Mouse (Mus musculus) limb, embryonic 11.5 days (tissue): ENCODE measurements around the gene H1f0. TPM values are rescaled to one million over a fixed set of nuclear protein-coding genes. Genes with fewer than 3 reads are reported as not detected.

ENCODE experiments used
- ATAC-seq: fragments of 200-750 bp; cut with Nextera tagmentation; 2 replicates; pipeline ENCODE4 v1.8.0; 2017; ENCODE audit warnings: low read depth; ENCODE audit not compliant: insufficient number of reproducible peaks, low FRiP score, low TSS enrichment
- DNase-seq: peaks from one replicate; pipeline ENCODE4 v3.0.0-alpha.2; 2015; ENCODE audit warnings: low spot score
- H3K27ac ChIP-seq: fragments of 300-500 bp; sonication (generic); replicated peaks from 2 replicates; pipeline ENCODE4 v1.5.1; 2014; ENCODE audit warnings: low read depth, mild to moderate bottlenecking, low read length
- H3K27me3 ChIP-seq: fragments of 300-500 bp; sonication (generic); 2 replicates; pipeline ENCODE4 v1.6.1; 2014; ENCODE audit warnings: mild to moderate bottlenecking, low read length, mixed read lengths; ENCODE audit not compliant: control insufficient read depth, insufficient read depth
- H3K36me3 ChIP-seq: fragments of 300-500 bp; sonication (generic); 2 replicates; pipeline ENCODE4 v1.6.1; 2014; ENCODE audit warnings: mild to moderate bottlenecking, low read length, moderate library complexity, mixed read lengths; ENCODE audit not compliant: control insufficient read depth, insufficient read depth
- H3K4me1 ChIP-seq: fragments of 300-500 bp; sonication (generic); 2 replicates; pipeline ENCODE4 v1.6.1; 2014; ENCODE audit warnings: low read length, mixed read lengths; ENCODE audit not compliant: control insufficient read depth, insufficient read depth
- H3K4me2 ChIP-seq: fragments of 300-500 bp; sonication (generic); 2 replicates; pipeline ENCODE4 v1.6.1; 2014; ENCODE audit warnings: low read depth, mild to moderate bottlenecking, moderate library complexity; ENCODE audit not compliant: severe bottlenecking
- H3K4me3 ChIP-seq: fragments of 300-500 bp; sonication (generic); 2 replicates; pipeline ENCODE4 v1.5.1; 2014; ENCODE audit warnings: low read depth, low read length
- H3K9ac ChIP-seq: fragments of 300-500 bp; sonication (generic); 2 replicates; pipeline ENCODE4 v1.6.1; 2014; ENCODE audit warnings: mild to moderate bottlenecking, low read length
- H3K9me3 ChIP-seq: fragments of 300-500 bp; sonication (generic); 2 replicates; pipeline ENCODE4 v1.6.1; 2016; ENCODE audit warnings: low read length; ENCODE audit not compliant: control insufficient read depth
- WGBS: fragments of 180-500 bp; shearing (Covaris S2); extraction: QIAGEN DNeasy Blood & Tissue Kit; methylation state at CpG from one replicate; pipeline ENCODE4 v1.1.7; 2014; 5-methylcytosine and 5-hydroxymethylcytosine counted together
- polyA plus RNA-seq: library from polyadenylated mRNA; unstranded; fragments of >200 nt; fragmentation: Nextera tagmentation; extraction: Ambion mirVana; gene quantifications from 2 replicates; pipeline ENCODE4 v1.2.1, GENCODE M21; 2014

Gene H1f0
- polyA plus RNA-seq, 1 experiment from 2014 or later: 271 TPM

DNA sequence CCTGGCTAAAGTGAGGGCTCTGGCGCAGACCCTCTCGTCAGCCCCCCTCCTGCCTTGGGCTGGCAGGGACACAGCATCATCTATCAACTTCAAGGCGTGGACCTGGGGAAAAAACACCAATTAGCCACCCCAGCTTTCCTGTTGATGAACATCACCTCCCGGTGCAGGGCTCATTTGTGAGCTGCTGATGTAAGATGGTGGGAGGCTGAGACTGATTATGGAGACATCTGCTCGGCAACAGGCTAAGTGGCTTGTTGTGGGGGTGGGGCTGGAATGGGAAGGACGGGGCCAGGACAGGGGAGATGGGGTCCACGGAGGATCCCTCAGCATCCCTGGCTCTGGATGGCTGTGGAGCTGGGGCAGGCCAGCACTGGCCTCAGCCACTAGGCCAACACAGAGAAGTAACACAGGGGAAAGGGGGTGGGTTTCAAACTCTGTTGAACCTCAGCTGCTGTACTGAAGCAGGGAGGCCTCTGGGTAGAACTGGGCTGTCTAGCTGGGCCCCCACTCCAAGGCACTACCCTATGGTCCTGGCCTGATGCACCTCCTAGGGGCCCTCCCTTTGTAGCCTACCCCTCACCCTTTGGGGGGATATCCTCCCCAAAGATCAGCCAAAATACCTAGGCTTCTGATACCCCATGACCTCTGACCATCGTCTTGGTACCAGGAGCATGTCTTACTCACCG, 22.1 kb downstream of the H1f0 start:
- H3K4me2 ChIP-seq: no peak overlapping the region
- DNase-seq (no peak), ATAC-seq (no peak)
- H3K27ac ChIP-seq: no peak overlapping the region
- no peak overlapping the region for H3K9ac ChIP-seq
- WGBS: 42% methylated on average over 9 of the region's 9 CpGs
- no peak overlapping the region for H3K4me3 ChIP-seq
- H3K27me3 ChIP-seq: no peaks in the 10 kb centered on the region
- no peaks in the 10 kb centered on the region for H3K4me1 ChIP-seq
- H3K36me3 ChIP-seq: peaks cover 20% of the 10 kb centered on the region
- H3K9me3 ChIP-seq: no peaks in the 10 kb centered on the region

DNA sequence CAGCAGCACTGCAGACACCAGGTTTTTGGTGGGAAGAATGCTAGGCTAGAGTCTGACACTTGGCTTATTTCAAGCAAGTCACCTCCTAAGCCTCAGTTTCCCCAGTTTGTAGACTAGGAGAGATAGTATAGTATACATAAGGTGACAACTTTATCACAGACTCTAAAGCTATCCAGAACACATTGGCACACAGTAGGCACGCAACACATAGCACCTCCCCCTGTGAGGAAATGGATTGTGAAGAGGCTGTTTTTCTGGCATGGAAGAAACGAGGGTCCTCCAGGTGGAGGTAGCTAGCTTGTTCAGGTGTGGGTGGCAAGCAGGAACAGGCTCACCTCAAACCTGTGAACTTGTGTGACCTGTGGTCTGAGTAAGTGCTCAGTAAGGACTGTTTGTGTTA, 22.7 kb downstream of the H1f0 start:
- ATAC-seq (no peak), DNase-seq (no peak)
- H3K9me3 ChIP-seq: no peaks in the 10 kb centered on the region
- no peak overlapping the region for H3K27ac ChIP-seq
- H3K4me1 ChIP-seq: no peaks in the 10 kb centered on the region
- no peak overlapping the region for H3K4me2 ChIP-seq
- no peaks in the 10 kb centered on the region for H3K27me3 ChIP-seq
- WGBS: 71% methylated on average over 2 of the region's 2 CpGs
- H3K36me3 ChIP-seq: peaks cover 23% of the 10 kb centered on the region
- H3K9ac ChIP-seq: no peak overlapping the region
- H3K4me3 ChIP-seq: no peak overlapping the region

DNA sequence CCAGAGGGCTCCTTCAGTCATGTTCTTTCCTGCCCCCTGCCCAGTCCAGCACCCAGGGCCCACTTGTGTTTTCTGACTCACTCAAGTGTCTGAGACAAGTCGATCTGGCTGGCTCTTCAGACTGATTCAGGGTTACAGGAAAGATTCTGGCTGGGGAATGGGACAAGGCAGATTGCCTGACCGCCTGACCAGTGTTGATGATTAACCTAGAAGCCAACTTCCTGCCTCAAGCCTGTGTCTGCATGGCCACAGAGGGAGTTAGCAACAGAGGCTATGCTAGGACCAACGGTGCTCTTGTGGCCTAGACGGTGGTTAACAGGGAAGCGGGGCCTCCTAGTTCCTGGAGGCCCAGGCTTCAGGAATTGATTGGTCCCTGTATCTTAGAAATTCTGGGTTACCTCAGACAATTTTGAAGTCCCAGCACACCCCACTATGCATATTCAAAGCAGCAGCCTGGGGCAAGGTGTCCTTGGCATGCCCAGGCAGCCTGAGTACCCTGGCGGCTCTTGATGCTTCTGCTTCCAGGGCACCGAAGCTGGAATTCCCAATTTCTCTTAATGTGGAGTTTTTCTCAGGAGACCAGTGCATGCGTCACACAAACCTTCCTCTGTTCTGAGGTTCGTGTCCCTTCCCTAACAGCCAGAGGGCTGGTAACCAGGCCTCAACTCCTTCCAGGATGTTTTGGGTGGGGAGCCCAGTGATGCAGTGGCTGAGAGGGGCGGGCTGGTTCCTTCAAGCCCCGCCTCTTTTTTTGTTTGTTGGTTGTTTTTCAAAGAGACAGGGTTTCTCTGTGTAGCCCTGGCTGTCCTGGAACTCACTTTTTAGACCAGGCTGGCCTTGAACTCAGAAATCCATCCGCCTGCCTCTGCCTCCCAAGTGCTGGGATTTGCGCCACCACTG, 23.5 kb downstream of the H1f0 start:
- no peak for DNase-seq
- no peak overlapping the region for H3K27ac ChIP-seq
- H3K36me3 ChIP-seq: peaks cover 25% of the 10 kb centered on the region

DNA sequence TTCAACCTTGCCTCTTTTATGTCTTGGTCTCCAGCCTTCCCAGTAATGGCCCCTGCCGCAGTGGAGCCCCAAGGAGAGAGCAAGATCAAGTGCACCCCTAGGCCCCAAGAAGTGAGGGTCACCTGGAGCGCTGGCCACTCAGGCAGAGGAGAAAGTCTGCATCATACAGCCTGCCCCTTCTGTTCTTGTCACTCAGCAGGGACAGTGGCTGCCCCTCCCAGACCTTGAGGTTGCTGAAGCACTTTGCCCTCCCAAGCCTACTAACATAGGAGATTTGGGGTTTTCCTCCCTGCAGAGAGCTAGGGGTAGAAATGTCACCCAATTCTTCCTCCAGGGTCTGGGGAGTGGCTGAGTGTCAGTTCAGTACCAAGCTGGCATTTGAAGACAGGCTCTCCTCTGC, 24.1 kb downstream of the H1f0 start:
- Histone ChIP-seq H3K9me3 (no peaks in the 10 kb centered on the region), H3K4me1 (no peaks in the 10 kb centered on the region), H3K9ac (no peak overlapping the region), H3K4me3 (no peak overlapping the region), H3K27me3 (no peaks in the 10 kb centered on the region), H3K36me3 (peaks cover 25% of the 10 kb centered on the region), H3K4me2 (no peak overlapping the region), H3K27ac (no peak overlapping the region)
- 74% methylated on average over 2 of the region's 2 CpGs for WGBS
- ATAC-seq (no peak), DNase-seq (no peak)

More for the DNA sequence above, 23.5 kb downstream of the H1f0 start:
- Histone ChIP-seq H3K4me3 (no peak overlapping the region), H3K27me3 (no peaks in the 10 kb centered on the region), H3K9me3 (no peaks in the 10 kb centered on the region), H3K4me1 (no peaks in the 10 kb centered on the region), H3K4me2 (no peak overlapping the region), H3K9ac (no peak overlapping the region; the same call in 1 of the 2 replicates)
- WGBS: 77% methylated on average over 13 of the region's 13 CpGs
- no peak for ATAC-seq

DNA sequence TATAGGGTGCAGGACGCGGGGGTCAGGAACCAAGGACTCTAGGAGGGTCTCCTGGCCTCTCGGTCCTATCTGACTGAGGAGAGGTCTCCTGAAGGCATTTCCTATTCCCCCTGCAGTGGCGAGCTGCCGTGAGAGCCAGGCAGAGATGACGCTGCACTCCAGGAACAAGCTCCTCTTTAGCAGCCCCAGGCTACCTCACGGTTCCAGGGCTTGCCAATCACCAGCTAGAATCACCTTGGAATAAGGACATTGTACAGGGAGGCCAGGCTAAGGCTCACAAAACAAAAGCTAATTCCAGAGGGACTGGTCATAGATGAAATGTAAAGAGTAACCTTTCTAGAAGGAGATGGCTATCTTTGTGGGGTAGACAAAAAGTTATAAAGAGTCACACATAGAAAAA, 28.4 kb downstream of the H1f0 start:
- Histone ChIP-seq H3K4me2 (no peak overlapping the region), H3K4me3 (no peak overlapping the region), H3K4me1 (no peaks in the 10 kb centered on the region; the same call in 1 of the 2 replicates), H3K36me3 (peaks cover 35% of the 10 kb centered on the region), H3K27me3 (no peaks in the 10 kb centered on the region), H3K9ac (no peak overlapping the region), H3K27ac (no peak overlapping the region), H3K9me3 (no peaks in the 10 kb centered on the region)
- WGBS: 93% methylated on average over 7 of the region's 7 CpGs
- ATAC-seq: no peak
- no peak for DNase-seq

DNA sequence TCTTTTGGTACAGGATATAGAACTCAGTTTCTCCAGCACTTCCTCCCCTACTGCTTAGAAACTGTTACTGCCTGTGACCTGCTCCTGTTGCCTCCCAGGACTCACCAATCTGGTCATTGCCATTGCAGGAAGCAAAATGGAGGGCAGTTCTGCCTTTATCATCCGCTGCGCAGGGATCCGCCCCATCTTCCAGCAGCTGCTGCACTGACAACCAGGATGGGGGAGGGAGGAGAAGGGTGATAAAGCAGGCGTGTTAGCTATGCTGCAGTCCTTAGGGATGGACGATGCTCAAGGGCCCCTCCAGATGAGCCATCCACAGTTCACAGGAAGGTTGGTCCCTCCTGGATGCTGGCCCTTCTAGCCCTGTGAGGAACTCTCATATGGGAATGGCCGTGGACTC, 29.6 kb downstream of the H1f0 start:
- H3K4me3 ChIP-seq: no peak overlapping the region
- peaks cover 2% of the 10 kb centered on the region; the same call in 1 of the 2 replicates for H3K4me1 ChIP-seq
- no peaks in the 10 kb centered on the region for H3K27me3 ChIP-seq
- no peak for ATAC-seq
- no peaks in the 10 kb centered on the region for H3K9me3 ChIP-seq
- no peak for DNase-seq
- no peak overlapping the region for H3K9ac ChIP-seq
- 94% methylated on average over 6 of the region's 6 CpGs for WGBS
- no peak overlapping the region for H3K27ac ChIP-seq
- H3K36me3 ChIP-seq: peaks cover 31% of the 10 kb centered on the region
- H3K4me2 ChIP-seq: no peak overlapping the region

DNA sequence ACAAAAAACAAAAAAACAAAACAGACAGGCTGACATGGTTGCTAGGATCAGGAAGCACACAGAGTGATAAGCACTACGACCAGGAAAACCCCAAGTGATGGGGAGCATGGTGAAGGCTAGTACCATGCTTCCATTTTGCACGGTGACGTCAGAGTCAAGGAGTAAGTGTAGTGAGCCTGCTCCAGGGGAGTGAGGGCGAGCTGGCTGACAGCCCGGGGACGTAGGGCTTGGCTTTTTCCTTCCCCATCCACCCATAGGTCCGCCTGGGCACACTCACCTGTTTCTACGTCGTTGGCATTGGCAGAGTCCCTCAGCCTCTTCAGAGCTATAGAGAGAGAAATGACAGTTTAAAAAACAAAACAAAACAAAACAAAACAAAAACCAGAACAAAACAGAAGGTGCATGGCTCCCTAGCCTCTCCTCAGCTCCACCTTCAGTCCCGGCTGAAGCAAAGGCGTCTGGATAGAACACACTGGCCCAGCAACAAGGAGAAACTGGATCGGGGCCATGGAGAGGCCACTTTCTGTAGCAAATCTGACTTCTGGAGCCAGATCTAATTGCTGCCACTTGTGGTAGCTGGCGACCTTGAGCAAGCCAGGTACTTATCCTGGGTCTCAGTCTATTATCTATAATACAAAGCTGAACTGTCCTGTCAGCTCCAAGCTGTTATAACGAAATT, 32.8 kb downstream of the H1f0 start:
- Histone ChIP-seq H3K4me2 (no peak overlapping the region), H3K36me3 (peaks cover 12% of the 10 kb centered on the region), H3K27ac (no peak overlapping the region), H3K9me3 (no peaks in the 10 kb centered on the region), H3K9ac (no peak overlapping the region), H3K27me3 (no peaks in the 10 kb centered on the region), H3K4me3 (no peak overlapping the region), H3K4me1 (peaks cover 7% of the 10 kb centered on the region; the same call in 1 of the 2 replicates)
- DNase-seq (no peak), ATAC-seq (no peak)
- 84% methylated on average over 14 of the region's 14 CpGs for WGBS

DNA sequence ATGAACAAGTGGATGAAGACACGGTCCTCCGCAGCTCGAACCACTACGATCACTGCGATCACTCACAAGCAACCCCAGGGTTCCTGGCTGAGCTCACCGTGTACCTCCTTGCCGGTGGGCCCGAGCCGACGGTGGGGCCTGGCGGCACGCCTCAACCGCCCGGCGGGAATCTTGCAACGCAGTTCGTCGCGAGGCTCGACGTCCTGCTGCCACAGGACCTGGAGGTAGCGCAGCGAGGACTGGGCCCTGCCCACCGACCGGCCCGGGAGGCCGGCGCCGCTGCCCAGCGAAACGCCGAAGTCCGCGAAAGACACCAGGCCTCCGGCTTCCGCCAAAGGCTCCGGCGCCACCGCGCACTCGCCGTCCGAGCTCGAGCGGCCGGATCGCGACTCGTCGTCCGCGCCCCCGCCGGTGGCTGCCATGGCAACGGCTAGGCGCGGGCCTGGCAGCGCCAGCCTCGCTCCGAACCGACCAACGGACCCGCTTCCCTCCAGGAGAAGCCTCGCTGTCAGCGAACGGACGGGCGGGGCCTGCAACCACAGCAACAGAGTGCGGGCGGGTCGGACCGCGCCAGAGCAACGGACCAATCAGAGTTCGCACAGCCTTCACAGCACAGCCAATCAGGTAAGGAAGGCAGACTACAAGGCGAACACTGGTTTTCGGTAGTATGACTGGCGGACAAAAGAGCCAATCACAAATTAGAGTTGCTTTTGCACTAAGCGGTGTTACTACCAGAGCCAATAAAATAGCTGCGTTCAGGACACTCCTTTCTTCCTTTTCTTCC, 34.3 kb downstream of the H1f0 start, which contains the start of gene Ankrd54:
Gene Ankrd54 (minus strand): TSS at position 518 of the 784 bp plus-strand sequence.
- DNase-seq: peak; percentile 96
- Histone ChIP-seq H3K9ac (peak within 1 kb of the TSS; percentile 72), H3K4me1 (peaks cover 13% of the 10 kb centered on the region; the same call in 1 of the 2 replicates), H3K27me3 (no peaks in the 10 kb centered on the region), H3K4me2 (peak within 1 kb of the TSS; percentile 80), H3K9me3 (no peaks in the 10 kb centered on the region), H3K36me3 (peaks cover 9% of the 10 kb centered on the region), H3K4me3 (peak within 1 kb of the TSS; percentile 72), H3K27ac (no peak within 1 kb of the TSS)
- ATAC-seq: peak; percentile 99
- under 1% methylated on average over 71 of the region's 80 CpGs for WGBS
